Mouse (Mus musculus): ENCODE results near the gene Fbln7. TPM values are rescaled to one million over a fixed set of nuclear protein-coding genes. Genes with fewer than 3 reads are reported as not detected.

Fbln7 gene
- total RNA-seq, 2 experiments from 2014 or later = not detected

Other genes with a start within 250 kb of the Fbln7 start
- 74.6 and 88.4 TPM in 2 replicates for gene Anapc1, start 175.6 kb upstream of the Fbln7 start, total RNA-seq (2015; ENCODE audit: low replicate concordance)
- 93.8 and 97.8 TPM in 2 replicates for gene Anapc1, start 175.6 kb upstream of the Fbln7 start, total RNA-seq (2017; ENCODE audit: low replicate concordance)
- gene Mertk, start 164.0 kb upstream of the Fbln7 start, total RNA-seq (2015; ENCODE audit: low replicate concordance) = 1.7 and 6.1 TPM in 2 replicates
- gene Mertk, start 164.0 kb upstream of the Fbln7 start, total RNA-seq (2017; ENCODE audit: low replicate concordance) = 3.2 and 6.4 TPM in 2 replicates
- gene Tmem87b, start 44.9 kb upstream of the Fbln7 start, total RNA-seq (2015; ENCODE audit: low replicate concordance) = 3.6 and 9.6 TPM in 2 replicates
- 4.9 and 17.8 TPM in 2 replicates for gene Tmem87b, start 44.9 kb upstream of the Fbln7 start, total RNA-seq (2017; ENCODE audit: low replicate concordance)
- gene Zc3h8, start 81.1 kb downstream of the Fbln7 start, total RNA-seq (2015; ENCODE audit: low replicate concordance) = 1.8 TPM in 1 of 2 replicates, not detected in the other
- gene Zc3h8, start 81.1 kb downstream of the Fbln7 start, total RNA-seq (2017; ENCODE audit: low replicate concordance) = 2.1 TPM in 1 of 2 replicates, not detected in the other
- 3.8 and 7.9 TPM in 2 replicates for gene Zc3h6, start 104.4 kb downstream of the Fbln7 start, total RNA-seq (2015; ENCODE audit: low replicate concordance)
- gene Zc3h6, start 104.4 kb downstream of the Fbln7 start, total RNA-seq (2017; ENCODE audit: low replicate concordance) = 3.2 and 4.9 TPM in 2 replicates
- gene Gm10762, start 104.7 kb downstream of the Fbln7 start, total RNA-seq (2015; ENCODE audit: low replicate concordance) = 2.5 TPM in 1 of 2 replicates, not detected in the other
- 0.51 and 4.5 TPM in 2 replicates for gene Gm10762, start 104.7 kb downstream of the Fbln7 start, total RNA-seq (2017; ENCODE audit: low replicate concordance)
- not detected in 2 replicates for gene Vinac1, start 185.2 kb downstream of the Fbln7 start, total RNA-seq (2015; ENCODE audit: low replicate concordance)
- gene Vinac1, start 185.2 kb downstream of the Fbln7 start, total RNA-seq (2017; ENCODE audit: low replicate concordance) = not detected in 2 replicates
- not detected in 2 replicates for gene Ttl, start 203.0 kb downstream of the Fbln7 start, total RNA-seq (2015; ENCODE audit: low replicate concordance)
- 0.77 and 2.1 TPM in 2 replicates for gene Ttl, start 203.0 kb downstream of the Fbln7 start, total RNA-seq (2017; ENCODE audit: low replicate concordance)
- 2.1 and 2.5 TPM in 2 replicates for gene Polr1b, start 238.0 kb downstream of the Fbln7 start, total RNA-seq (2015; ENCODE audit: low replicate concordance)
- 2.8 and 5.7 TPM in 2 replicates for gene Polr1b, start 238.0 kb downstream of the Fbln7 start, total RNA-seq (2017; ENCODE audit: low replicate concordance)